Mouse (Mus musculus) adrenal gland, adult 8-10 months (tissue): ENCODE data around the gene Psmb8. TPM values are rescaled to one million over a fixed set of nuclear protein-coding genes. Genes with fewer than 3 reads are reported as not detected.
"Not testable (repeated sequence)": the region's sequence is repeated elsewhere in the genome, so short reads cannot be mapped to it uniquely, and the experiment has no call there.

Experiments
- DNase-seq: peaks from one replicate; pipeline ENCODE4 v3.0.0; 2022
- total RNA-seq, 4 experiments: library from RNA; stranded (reverse); gene quantifications; 2 replicates each; pipeline ENCODE4 v1.2.4; 2022

The Psmb8 gene
- total RNA-seq, 4 experiments from 2014 or later = 30.4 to 41.2 (median 36.4) TPM

- DNase-seq = no peak
Observed at GRCm38 (mm10) chr17:34213936-34214335, 16.4 kb downstream of the Psmb8 start.

- no peak for DNase-seq
Observed at GRCm38 (mm10) chr17:34215176-34215575, 17.7 kb downstream of the Psmb8 start.

- DNase-seq = no peak
Observed at GRCm38 (mm10) chr17:34217216-34217928, 19.9 kb downstream of the Psmb8 start.

GRCm38 (mm10) chr17:34217986-34218385, 20.5 kb downstream of the Psmb8 start:
- DNase-seq = no peak

GRCm38 (mm10) chr17:34218675-34219074, 21.2 kb downstream of the Psmb8 start:
- DNase-seq = peak; percentile 64

GRCm38 (mm10) chr17:34219096-34219495, 21.6 kb downstream of the Psmb8 start:
- DNase-seq = not testable (repeated sequence)

- DNase-seq = not testable (repeated sequence)
Observed at GRCm38 (mm10) chr17:34219801-34220200, 22.3 kb downstream of the Psmb8 start.

GRCm38 (mm10) chr17:34220401-34220800, 22.9 kb downstream of the Psmb8 start:
- DNase-seq = not testable (repeated sequence)

- no peak for DNase-seq
Observed at GRCm38 (mm10) chr17:34224816-34225215, 27.3 kb downstream of the Psmb8 start.

- DNase-seq = no peak
Observed at GRCm38 (mm10) chr17:34225426-34225825, 27.9 kb downstream of the Psmb8 start.

- not testable (repeated sequence) for DNase-seq
Observed at GRCm38 (mm10) chr17:34225911-34226310, 28.4 kb downstream of the Psmb8 start.

- not testable (repeated sequence) for DNase-seq
Observed at GRCm38 (mm10) chr17:34230971-34231370, 33.5 kb downstream of the Psmb8 start.

- not testable (repeated sequence) for DNase-seq
Observed at GRCm38 (mm10) chr17:34232021-34232420, 34.5 kb downstream of the Psmb8 start.

- peak; percentile 59 for DNase-seq
Observed at GRCm38 (mm10) chr17:34234926-34235325, 37.4 kb downstream of the Psmb8 start.

- DNase-seq = no peak
Observed at GRCm38 (mm10) chr17:34236691-34237090, 39.2 kb downstream of the Psmb8 start.

- no peak for DNase-seq
Observed at GRCm38 (mm10) chr17:34237741-34238140, 40.2 kb downstream of the Psmb8 start.

GRCm38 (mm10) chr17:34238706-34239105, 41.2 kb downstream of the Psmb8 start, which contains the start of gene H2-Ob:
TSS of gene H2-Ob (plus strand) at chr17:34238903.
- DNase-seq = no peak

GRCm38 (mm10) chr17:34239601-34240041, 42.1 kb downstream of the Psmb8 start:
- no peak for DNase-seq

GRCm38 (mm10) chr17:34240366-34240765, 42.8 kb downstream of the Psmb8 start:
- DNase-seq = no peak

GRCm38 (mm10) chr17:34240916-34241315, 43.4 kb downstream of the Psmb8 start:
- no peak for DNase-seq

- no peak for DNase-seq
Observed at GRCm38 (mm10) chr17:34244656-34245055, 47.1 kb downstream of the Psmb8 start.

GRCm38 (mm10) chr17:34247047-34247446, 49.5 kb downstream of the Psmb8 start:
- no peak for DNase-seq

- no peak for DNase-seq
Observed at GRCm38 (mm10) chr17:34248764-34249163, 51.2 kb downstream of the Psmb8 start.

GRCm38 (mm10) chr17:34249361-34249760, 51.8 kb downstream of the Psmb8 start:
- DNase-seq = no peak
